Mouse (Mus musculus) kidney, embryonic 15.5 days (tissue): ENCODE results near the gene Rps28. TPM values are rescaled to one million over a fixed set of nuclear protein-coding genes. Genes with fewer than 3 reads are reported as not detected.
A peak's percentile ranks its signal among the peaks of the same experiment; 100 is the strongest.

Experiments used
- ATAC-seq: fragments of 200-750 bp; cut with Nextera tagmentation; replicated peaks from 2 replicates; pipeline ENCODE4 v1.8.0; 2017; ENCODE audit warnings: moderate TSS enrichment; ENCODE audit not compliant: low FRiP score
- H3K27ac ChIP-seq: fragments of 300-500 bp; sonication (generic); 2 replicates; pipeline ENCODE4 v1.5.1; 2015; ENCODE audit warnings: mild to moderate bottlenecking, inconsistent platforms
- H3K27me3 ChIP-seq: fragments of 300-500 bp; sonication (generic); 2 replicates; pipeline ENCODE4 v1.6.1; 2015; ENCODE audit warnings: inconsistent platforms
- H3K36me3 ChIP-seq: fragments of 300-500 bp; sonication (generic); 2 replicates; pipeline ENCODE4 v1.6.1; 2015; ENCODE audit warnings: inconsistent platforms
- H3K4me1 ChIP-seq: fragments of 300-500 bp; sonication (generic); 2 replicates; pipeline ENCODE4 v1.6.1; 2015; ENCODE audit warnings: inconsistent platforms
- H3K4me2 ChIP-seq: fragments of 300-500 bp; sonication (generic); 2 replicates; pipeline ENCODE4 v1.6.1; 2015; ENCODE audit warnings: moderate library complexity, mild to moderate bottlenecking, inconsistent platforms
- H3K4me3 ChIP-seq: fragments of 300-500 bp; sonication (generic); replicated peaks from 2 replicates; pipeline ENCODE4 v1.5.1; 2015; ENCODE audit warnings: mild to moderate bottlenecking, inconsistent platforms
- H3K9ac ChIP-seq: fragments of 300-500 bp; sonication (generic); 2 replicates; pipeline ENCODE4 v1.6.1; 2015; ENCODE audit warnings: mild to moderate bottlenecking, inconsistent platforms
- H3K9me3 ChIP-seq: fragments of 300-500 bp; sonication (generic); replicated peaks from 2 replicates; pipeline ENCODE4 v1.6.1; 2016; ENCODE audit warnings: inconsistent platforms
- WGBS: fragments of 180-500 bp; shearing (Covaris S2); methylation state at CpG from one replicate; pipeline ENCODE4 v1.1.7; 2015; ENCODE audit warnings: mixed read lengths; 5-methylcytosine and 5-hydroxymethylcytosine counted together
- polyA plus RNA-seq: library from polyadenylated mRNA; unstranded; fragments of >200 nt; fragmentation: Nextera tagmentation; extraction: Ambion mirVana; gene quantifications from 2 replicates; pipeline ENCODE4 v1.2.1, GENCODE M21; 2015

Rps28 gene
- polyA plus RNA-seq, 1 experiment from 2014 or later, result 1,038 TPM

GRCm38 (mm10) chr17:33810334-33811141, 13.8 kb downstream of the Rps28 start, which contains the start of gene Kank3:
Gene Kank3 (plus strand): TSS chr17:33810519.
- Histone ChIP-seq H3K9ac (peak within 1 kb of the TSS; percentile 53), H3K36me3 (no peaks in the 10 kb centered on the region), H3K4me1 (peaks cover 34% of the 10 kb centered on the region), H3K27me3 (no peaks in the 10 kb centered on the region), H3K4me2 (peak within 1 kb of the TSS; percentile 87), H3K4me3 (peak within 1 kb of the TSS; percentile 55), H3K9me3 (no peaks in the 10 kb centered on the region), H3K27ac (peak within 1 kb of the TSS; percentile 69)
- WGBS, result under 1% methylated on average over 36 of the region's 36 CpGs
- ATAC-seq, result peak; percentile 96

GRCm38 (mm10) chr17:33808192-33808591, 16.2 kb downstream of the Rps28 start:
- H3K27me3 ChIP-seq, result no peaks in the 10 kb centered on the region
- H3K4me1 ChIP-seq, result peaks cover 29% of the 10 kb centered on the region
- no peaks in the 10 kb centered on the region for H3K36me3 ChIP-seq
- WGBS, result 37% methylated on average over 10 of the region's 10 CpGs
- 0 out of 2 replicates have a peak overlapping the region, but pooled peaks have one; percentile 5 for H3K4me2 ChIP-seq
- no peak overlapping the region for H3K27ac ChIP-seq
- H3K9ac ChIP-seq, result no peak overlapping the region
- H3K4me3 ChIP-seq, result no peak overlapping the region
- no peak for ATAC-seq
- no peaks in the 10 kb centered on the region for H3K9me3 ChIP-seq

GRCm38 (mm10) chr17:33807181-33807888, 17.0 kb downstream of the Rps28 start:
- no peaks in the 10 kb centered on the region for H3K9me3 ChIP-seq
- no peaks in the 10 kb centered on the region for H3K36me3 ChIP-seq
- ATAC-seq, result no peak
- no peak overlapping the region for H3K9ac ChIP-seq
- 29% methylated on average over 9 of the region's 9 CpGs for WGBS
- H3K27ac ChIP-seq, result no peak overlapping the region
- H3K4me1 ChIP-seq, result peaks cover 20% of the 10 kb centered on the region
- H3K4me3 ChIP-seq, result no peak overlapping the region
- no peak overlapping the region for H3K4me2 ChIP-seq
- H3K27me3 ChIP-seq, result no peaks in the 10 kb centered on the region

- Histone ChIP-seq H3K4me1 (0 out of 2 replicates have a peak, but pooled peaks cover 3% of the 10 kb centered on the region), H3K4me2 (no peak overlapping the region), H3K27me3 (no peaks in the 10 kb centered on the region), H3K9ac (no peak overlapping the region), H3K9me3 (no peaks in the 10 kb centered on the region), H3K27ac (no peak overlapping the region), H3K4me3 (no peak overlapping the region), H3K36me3 (no peaks in the 10 kb centered on the region)
- no peak for ATAC-seq
- WGBS, result 50% methylated on average over 1 of the region's 1 CpGs
These were observed 19.6 kb downstream of the Rps28 start for GRCm38 (mm10) chr17:33804745-33805144.

GRCm38 (mm10) chr17:33804205-33804604, 20.2 kb downstream of the Rps28 start:
- Histone ChIP-seq H3K9ac (no peak overlapping the region), H3K27ac (no peak overlapping the region), H3K4me3 (no peak overlapping the region), H3K27me3 (no peaks in the 10 kb centered on the region), H3K4me1 (0 out of 2 replicates have a peak, but pooled peaks cover 3% of the 10 kb centered on the region), H3K9me3 (no peaks in the 10 kb centered on the region), H3K36me3 (no peaks in the 10 kb centered on the region), H3K4me2 (no peak overlapping the region)
- 58% methylated on average over 4 of the region's 4 CpGs for WGBS
- no peak for ATAC-seq

- 5% methylated on average over 2 of the region's 2 CpGs for WGBS
These were observed 22.1 kb downstream of the Rps28 start for GRCm38 (mm10) chr17:33802221-33802620.

GRCm38 (mm10) chr17:33799277-33799676, 25.1 kb downstream of the Rps28 start:
- Histone ChIP-seq H3K27ac (no peak overlapping the region), H3K4me1 (no peaks in the 10 kb centered on the region), H3K36me3 (no peaks in the 10 kb centered on the region), H3K27me3 (no peaks in the 10 kb centered on the region), H3K9me3 (no peaks in the 10 kb centered on the region), H3K4me3 (no peak overlapping the region), H3K9ac (no peak overlapping the region), H3K4me2 (no peak overlapping the region)
- no peak for ATAC-seq
- 48% methylated on average over 1 of the region's 1 CpGs for WGBS

More at GRCm38 (mm10) chr17:33802221-33802620, 22.1 kb downstream of the Rps28 start:
- H3K9ac ChIP-seq, result no peak overlapping the region
- no peaks in the 10 kb centered on the region for H3K27me3 ChIP-seq
- no peak overlapping the region for H3K4me3 ChIP-seq
- H3K27ac ChIP-seq, result no peak overlapping the region
- no peaks in the 10 kb centered on the region for H3K9me3 ChIP-seq
- H3K4me2 ChIP-seq, result no peak overlapping the region
- no peaks in the 10 kb centered on the region for H3K36me3 ChIP-seq
- no peaks in the 10 kb centered on the region for H3K4me1 ChIP-seq
- no peak for ATAC-seq

- WGBS, result 55% methylated on average over 3 of the region's 3 CpGs
- no peaks in the 10 kb centered on the region for H3K4me1 ChIP-seq
- H3K36me3 ChIP-seq, result no peaks in the 10 kb centered on the region
- H3K4me2 ChIP-seq, result no peak overlapping the region
- H3K27ac ChIP-seq, result no peak overlapping the region
- H3K27me3 ChIP-seq, result no peaks in the 10 kb centered on the region
- H3K9me3 ChIP-seq, result no peaks in the 10 kb centered on the region
- H3K4me3 ChIP-seq, result no peak overlapping the region
- H3K9ac ChIP-seq, result no peak overlapping the region
- no peak for ATAC-seq
These were observed 26.1 kb downstream of the Rps28 start for GRCm38 (mm10) chr17:33798306-33798705.

- Histone ChIP-seq H3K36me3 (no peaks in the 10 kb centered on the region), H3K9me3 (no peaks in the 10 kb centered on the region), H3K27me3 (peaks cover 7% of the 10 kb centered on the region; the same call in 1 of the 2 replicates), H3K4me2 (no peak overlapping the region), H3K27ac (no peak overlapping the region), H3K9ac (no peak overlapping the region), H3K4me3 (no peak overlapping the region), H3K4me1 (no peaks in the 10 kb centered on the region)
- 60% methylated on average over 4 of the region's 4 CpGs for WGBS
- no peak for ATAC-seq
These were observed 35.6 kb downstream of the Rps28 start for GRCm38 (mm10) chr17:33788732-33789131.

- H3K4me2 ChIP-seq, result no peak overlapping the region
- H3K9me3 ChIP-seq, result no peaks in the 10 kb centered on the region
- no peak overlapping the region for H3K9ac ChIP-seq
- H3K4me1 ChIP-seq, result peaks cover 17% of the 10 kb centered on the region
- H3K4me3 ChIP-seq, result no peak overlapping the region
- ATAC-seq, result no peak
- no peak overlapping the region for H3K27ac ChIP-seq
- 0 out of 2 replicates have a peak, but pooled peaks cover 3% of the 10 kb centered on the region for H3K27me3 ChIP-seq
- 86% methylated on average over 18 of the region's 18 CpGs for WGBS
- H3K36me3 ChIP-seq, result no peaks in the 10 kb centered on the region
These were observed 38.0 kb downstream of the Rps28 start for GRCm38 (mm10) chr17:33786375-33786774.

- no peak overlapping the region for H3K9ac ChIP-seq
- no peaks in the 10 kb centered on the region for H3K9me3 ChIP-seq
- ATAC-seq, result no peak
- H3K27me3 ChIP-seq, result 0 out of 2 replicates have a peak, but pooled peaks cover 3% of the 10 kb centered on the region
- WGBS, result 89% methylated on average over 2 of the region's 2 CpGs
- no peaks in the 10 kb centered on the region for H3K36me3 ChIP-seq
- no peak overlapping the region for H3K27ac ChIP-seq
- no peak overlapping the region for H3K4me2 ChIP-seq
- no peak overlapping the region for H3K4me3 ChIP-seq
- peaks cover 31% of the 10 kb centered on the region for H3K4me1 ChIP-seq
These were observed 39.4 kb downstream of the Rps28 start for GRCm38 (mm10) chr17:33784939-33785338.

- Histone ChIP-seq H3K4me3 (no peak overlapping the region), H3K4me1 (peaks cover 46% of the 10 kb centered on the region), H3K27ac (no peak overlapping the region), H3K9ac (no peak overlapping the region), H3K36me3 (no peaks in the 10 kb centered on the region), H3K27me3 (0 out of 2 replicates have a peak, but pooled peaks cover 3% of the 10 kb centered on the region), H3K9me3 (no peaks in the 10 kb centered on the region), H3K4me2 (no peak overlapping the region)
- no peak for ATAC-seq
These were observed 41.0 kb downstream of the Rps28 start for GRCm38 (mm10) chr17:33783408-33783807.
